Mouse (Mus musculus) lung, adult 2 months (tissue): Measurements from ENCODE around the gene Tbxas1. TPM values are rescaled to one million over a fixed set of nuclear protein-coding genes. Genes with fewer than 3 reads are reported as not detected.

Experiments used
- DNase-seq: peaks from one replicate; pipeline ENCODE4 v3.0.0; 2022
- H3K4me1 ChIP-seq: fragments of 200-500 bp; 2 replicates; pipeline ENCODE4 v1.6.1; 2011; ENCODE audit warnings: low read length; ENCODE audit not compliant: control insufficient read depth, insufficient read depth
- H3K4me3 ChIP-seq: fragments of 200-500 bp; replicated peaks from 2 replicates; pipeline ENCODE3; 2011; ENCODE audit warnings: low read depth, mild to moderate bottlenecking, control low read depth, low read length; ENCODE audit errors: extremely low read depth
- CTCF ChIP-seq: fragments of 200-500 bp; IDR thresholded peaks from 2 replicates; pipeline ENCODE4 v1.5.1; 2011; ENCODE audit warnings: mild to moderate bottlenecking, low read length, control low read depth; ENCODE audit not compliant: insufficient read depth
- POLR2A ChIP-seq: fragments of 200-500 bp; IDR thresholded peaks from 2 replicates; pipeline ENCODE4 v1.6.1; 2011; ENCODE audit warnings: low read depth, mild to moderate bottlenecking, control low read depth, low read length, borderline replicate concordance; ENCODE audit errors: extremely low read depth
- WGBS: fragments of 180-500 bp; shearing (Covaris S2); methylation state at CpG from one replicate; pipeline ENCODE4 v1.1.7; 2018; 5-methylcytosine and 5-hydroxymethylcytosine counted together
- polyA plus RNA-seq: library from polyadenylated mRNA; depleted of rRNA; stranded (reverse); fragments of >200 nt; gene quantifications from 2 replicates; pipeline ENCODE4 v1.2.3, GENCODE M21; 2012

Gene Tbxas1
- polyA plus RNA-seq, 1 experiment, result 9.1 TPM

GRCm38 (mm10) chr6:38995774-38996173, 120.6 kb downstream of the Tbxas1 start:
- Histone ChIP-seq H3K4me1 (no peaks in the 10 kb centered on the region), H3K4me3 (no peak overlapping the region)
- 79% methylated on average over 3 of the region's 3 CpGs for WGBS
- no peak for TF ChIP-seq CTCF
- no peak for TF ChIP-seq POLR2A
- DNase-seq, result no peak

- WGBS, result 83% methylated on average over 4 of the region's 4 CpGs
- no peak for DNase-seq
- TF ChIP-seq POLR2A, result no peak
- no peak for TF ChIP-seq CTCF
These were observed 122.6 kb downstream of the Tbxas1 start for GRCm38 (mm10) chr6:38997838-38998237.

GRCm38 (mm10) chr6:39003126-39003525, 127.9 kb downstream of the Tbxas1 start:
- DNase-seq, result no peak
- Histone ChIP-seq H3K4me3 (no peak overlapping the region), H3K4me1 (peaks cover 2% of the 10 kb centered on the region; the same call in 1 of the 2 replicates)
- no peak for TF ChIP-seq CTCF
- TF ChIP-seq POLR2A, result no peak
- WGBS, result 38% methylated on average over 7 of the region's 7 CpGs

More at GRCm38 (mm10) chr6:38997838-38998237, 122.6 kb downstream of the Tbxas1 start:
- H3K4me3 ChIP-seq, result no peak overlapping the region
- no peaks in the 10 kb centered on the region for H3K4me1 ChIP-seq

DNA sequence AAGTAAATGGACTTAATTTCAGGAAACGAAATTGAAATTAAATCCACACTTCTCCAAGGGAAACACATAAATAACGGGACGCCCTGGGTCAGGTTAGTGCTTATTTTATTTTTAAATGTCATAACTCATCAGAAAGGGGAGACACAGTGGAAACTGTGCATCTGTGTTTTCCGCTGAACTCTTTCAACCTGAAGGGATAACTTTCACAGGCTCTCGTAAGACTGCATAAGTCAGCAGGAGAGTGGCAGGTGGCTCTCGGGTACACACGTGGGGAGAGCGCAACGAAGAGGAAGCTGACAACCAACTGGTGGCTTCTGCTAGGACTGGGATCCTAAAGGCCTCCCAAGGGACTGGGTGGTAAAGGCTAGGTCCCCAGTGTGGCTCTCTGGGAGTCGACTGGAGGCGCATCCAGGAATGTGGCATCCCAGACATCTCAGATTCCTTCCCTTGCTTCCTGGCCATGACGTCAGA, 128.8 kb downstream of the Tbxas1 start:
- TF ChIP-seq CTCF (no peak), POLR2A (no peak)
- H3K4me1 ChIP-seq, result peaks cover 2% of the 10 kb centered on the region; the same call in 1 of the 2 replicates
- 75% methylated on average over 12 of the region's 12 CpGs for WGBS
- no peak overlapping the region for H3K4me3 ChIP-seq
- no peak for DNase-seq

- TF ChIP-seq CTCF (no peak), POLR2A (no peak)
- 70% methylated on average over 20 of the region's 20 CpGs for WGBS
- Histone ChIP-seq H3K4me3 (no peak overlapping the region), H3K4me1 (peaks cover 2% of the 10 kb centered on the region; the same call in 1 of the 2 replicates)
- no peak for DNase-seq
These were observed 130.2 kb downstream of the Tbxas1 start for GRCm38 (mm10) chr6:39005267-39005944.

DNA sequence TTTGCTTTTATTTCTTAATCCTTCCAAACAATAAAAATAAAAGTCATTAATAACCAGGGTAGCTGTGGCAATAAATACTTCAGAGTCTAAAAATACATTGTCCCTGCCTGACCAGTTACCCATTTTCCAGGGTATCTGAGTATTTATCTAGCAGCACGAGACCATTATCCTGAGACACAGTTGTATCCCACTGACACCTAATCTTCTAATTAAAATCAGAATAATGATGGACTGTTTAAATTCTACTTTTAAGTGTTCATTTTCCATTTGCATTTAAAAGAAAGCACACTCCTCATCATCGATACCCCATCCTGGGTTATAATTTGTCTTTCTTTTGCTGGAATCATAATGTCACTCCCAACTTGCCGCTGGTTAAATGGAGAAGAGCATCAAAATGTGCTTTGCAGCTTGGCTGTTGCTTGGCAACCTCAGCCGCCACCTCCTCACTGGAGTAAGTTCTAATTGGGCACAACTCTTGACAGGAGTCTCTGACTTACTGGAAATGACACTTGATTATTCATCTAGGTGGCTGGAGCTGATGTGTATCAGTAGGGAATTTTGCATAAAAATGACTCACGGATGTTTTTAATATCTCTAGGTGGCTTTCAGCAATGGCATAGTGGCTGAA, 130.9 kb downstream of the Tbxas1 start:
- DNase-seq, result no peak
- WGBS, result 76% methylated on average over 5 of the region's 5 CpGs
- no peak overlapping the region for H3K4me3 ChIP-seq
- H3K4me1 ChIP-seq, result peaks cover 2% of the 10 kb centered on the region; the same call in 1 of the 2 replicates
- TF ChIP-seq POLR2A (no peak), CTCF (no peak)

- DNase-seq, result no peak
- TF ChIP-seq POLR2A (no peak), CTCF (no peak)
- Histone ChIP-seq H3K4me1 (peaks cover 2% of the 10 kb centered on the region; the same call in 1 of the 2 replicates), H3K4me3 (no peak overlapping the region)
- 64% methylated on average over 5 of the region's 5 CpGs for WGBS
These were observed 132.0 kb downstream of the Tbxas1 start for GRCm38 (mm10) chr6:39007223-39007622.

- TF ChIP-seq CTCF (no peak), POLR2A (no peak)
- WGBS, result 51% methylated on average over 4 of the region's 4 CpGs
- Histone ChIP-seq H3K4me1 (peaks cover 2% of the 10 kb centered on the region; the same call in 1 of the 2 replicates), H3K4me3 (no peak overlapping the region)
- DNase-seq, result no peak
These were observed 132.9 kb downstream of the Tbxas1 start for GRCm38 (mm10) chr6:39008116-39008515.

DNA sequence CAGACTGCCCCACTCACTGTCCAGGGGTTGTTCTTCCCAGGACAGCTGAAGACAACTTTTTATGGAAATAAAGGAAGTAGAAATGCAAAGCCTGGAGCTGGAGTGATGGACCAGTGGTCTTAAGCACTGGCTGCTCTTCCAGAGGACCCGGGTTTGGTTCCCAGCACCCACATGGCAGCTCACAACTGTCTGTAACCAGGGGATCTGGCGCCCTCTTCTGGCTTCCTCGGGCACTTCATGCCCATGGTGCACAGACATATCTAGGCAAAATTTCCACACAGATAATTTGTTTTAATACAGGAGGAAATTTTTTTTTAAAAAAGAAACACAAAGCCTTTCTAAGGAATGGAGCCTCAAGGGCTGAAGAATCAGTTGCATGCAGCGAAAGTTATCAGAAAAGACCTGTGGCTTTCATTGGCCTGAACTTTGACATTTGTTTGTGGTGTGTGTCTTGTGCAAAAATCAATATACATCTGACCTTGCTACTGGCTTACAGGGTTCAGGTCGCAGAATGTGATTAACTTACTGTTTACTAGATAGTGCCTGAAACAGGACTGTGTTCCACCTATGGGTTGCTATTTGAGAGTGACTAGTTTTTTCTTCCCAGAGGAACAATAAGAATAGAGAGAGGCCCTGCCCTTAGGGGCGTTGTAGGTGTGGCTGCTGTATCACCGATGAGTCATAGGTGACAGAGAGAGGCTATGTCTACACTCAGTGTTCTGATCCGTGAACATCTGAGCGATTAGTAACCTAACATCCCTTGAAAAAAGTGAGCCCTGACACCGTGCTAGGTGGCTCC, 138.0 kb downstream of the Tbxas1 start:
- WGBS, result 84% methylated on average over 10 of the region's 10 CpGs
- no peak overlapping the region for H3K4me3 ChIP-seq
- TF ChIP-seq CTCF, result no peak
- no peak for TF ChIP-seq POLR2A
- no peak for DNase-seq
- no peaks in the 10 kb centered on the region for H3K4me1 ChIP-seq
